Comparison of ENCODE assay signal across 7 mouse cellular contexts in the genomic region with DNA sequence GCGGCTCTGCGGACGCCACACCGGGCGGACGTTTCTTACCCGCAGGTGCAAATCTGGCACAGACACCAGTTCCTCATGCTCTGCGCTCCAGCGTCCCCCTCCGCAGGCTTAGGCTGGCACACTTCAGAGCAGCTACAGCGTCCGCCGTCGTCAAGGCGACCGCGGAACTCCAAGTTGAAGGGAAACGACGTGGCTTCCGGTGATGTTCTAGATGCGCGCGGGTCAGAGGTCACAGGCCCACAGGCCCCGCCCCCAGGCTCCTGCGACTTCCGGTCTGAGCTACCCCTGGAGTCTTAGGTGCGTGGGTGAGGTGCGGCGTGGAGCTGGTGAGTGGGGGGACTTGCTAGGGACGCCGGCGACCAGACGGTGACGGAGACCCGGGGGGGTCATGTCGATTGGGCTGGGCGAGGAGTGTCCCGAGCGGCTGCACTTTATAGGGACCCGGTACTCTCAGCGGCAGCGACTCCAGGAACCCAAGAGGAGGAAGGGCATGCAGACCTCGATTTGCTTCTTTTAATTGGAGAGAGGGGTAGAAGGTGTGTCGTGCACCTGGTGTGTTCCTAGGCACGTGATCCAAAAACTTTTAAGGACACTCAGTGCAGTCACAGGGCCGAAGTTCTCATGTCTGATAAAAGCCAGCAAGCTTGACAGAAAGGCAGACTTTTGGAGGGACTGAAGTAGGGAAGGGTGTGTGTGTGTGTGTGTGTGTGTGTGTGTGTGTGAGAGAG. TPM values are rescaled to one million over a fixed set of nuclear protein-coding genes. Genes with fewer than 3 reads are reported as not detected.
DNase-seq lines count a peak whose midpoint lies in the region; ATAC-seq and TF ChIP-seq lines count a peak whose summit lies in the region.

Saxo2 (minus strand) TSS at position 176 of the 728 bp plus-strand sequence.
Efl1 (plus strand) TSS at position 262 of the 728 bp plus-strand sequence.

- H3K36me3 ChIP-seq in embryonic facial prominence, embryonic 12.5 days = peaks cover 9% of the 10 kb centered on the region; the same call in 1 of the 2 replicates
- no peaks in the 10 kb centered on the region for H3K36me3 ChIP-seq in kidney, adult 2 months (ENCODE audit: control insufficient read depth, insufficient read depth, low read length)
- H3K36me3 ChIP-seq in limb, embryonic 12.5 days = peaks cover 12% of the 10 kb centered on the region
- no peaks in the 10 kb centered on the region for H3K36me3 ChIP-seq in midbrain, embryonic 15.5 days (replicated peaks)
- peaks cover 6% of the 10 kb centered on the region for H3K36me3 ChIP-seq in spleen, adult 2 months (ENCODE audit: control insufficient read depth, insufficient read depth, low read length)

- peak within 1 kb of the TSS; percentile 84 for H3K4me2 ChIP-seq in embryonic facial prominence, embryonic 12.5 days (replicated peaks)
- peak within 1 kb of the TSS; percentile 78 for H3K4me2 ChIP-seq in limb, embryonic 12.5 days
- peak within 1 kb of the TSS; percentile 47 for H3K4me2 ChIP-seq in midbrain, embryonic 15.5 days

- no peaks in the 10 kb centered on the region for H3K27me3 ChIP-seq in embryonic facial prominence, embryonic 12.5 days
- no peaks in the 10 kb centered on the region for H3K27me3 ChIP-seq in kidney, adult 2 months (replicated peaks; ENCODE audit: control insufficient read depth, insufficient read depth, low read length)
- H3K27me3 ChIP-seq in limb, embryonic 12.5 days = no peaks in the 10 kb centered on the region
- no peaks in the 10 kb centered on the region for H3K27me3 ChIP-seq in midbrain, embryonic 15.5 days (replicated peaks)
- H3K27me3 ChIP-seq in spleen, adult 2 months (ENCODE audit: control insufficient read depth, insufficient read depth, low read length) = no peaks in the 10 kb centered on the region

- peaks cover 12% of the 10 kb centered on the region for H3K4me1 ChIP-seq in embryonic facial prominence, embryonic 12.5 days
- H3K4me1 ChIP-seq in kidney, adult 2 months (ENCODE audit: control insufficient read depth, insufficient read depth, low read length) = no peaks in the 10 kb centered on the region; the same call in 1 of the 2 replicates
- peaks cover 14% of the 10 kb centered on the region for H3K4me1 ChIP-seq in limb, embryonic 12.5 days (replicated peaks)
- H3K4me1 ChIP-seq in midbrain, embryonic 15.5 days = peaks cover 23% of the 10 kb centered on the region
- H3K4me1 ChIP-seq in spleen, adult 2 months (ENCODE audit: control insufficient read depth, insufficient read depth, insufficient read length) = peaks cover 4% of the 10 kb centered on the region; the same call in 1 of the 2 replicates

- DNase-seq in adrenal gland, postnatal 25 days = peak; percentile 95
- DNase-seq in heart, adult 18-20 months = peak; percentile 94 to 95
- peak; percentile 98 for DNase-seq in kidney, adult 2 months
- peak; percentile 93 to 96 for DNase-seq in spleen, adult 2 months (ENCODE audit: low read depth in 1 of 2, low spot score in 2 of 2)

- H3K27ac ChIP-seq in embryonic facial prominence, embryonic 12.5 days = no peak within 1 kb of the TSS
- no peak within 1 kb of the TSS; the same call in 1 of the 2 replicates for H3K27ac ChIP-seq in kidney, adult 2 months (ENCODE audit: insufficient read depth, low read depth, low read length)
- H3K27ac ChIP-seq in limb, embryonic 12.5 days = no peak within 1 kb of the TSS
- no peak within 1 kb of the TSS for H3K27ac ChIP-seq in midbrain, embryonic 15.5 days
- H3K27ac ChIP-seq in spleen, adult 2 months (ENCODE audit: insufficient read depth, low read length) = peak within 1 kb of the TSS; percentile 68

- no peak for TF ChIP-seq CTCF in kidney, adult 2 months (conservative IDR thresholded peaks at IDR 0.05; ENCODE audit: insufficient read depth, insufficient read length, low read depth, low read length)
- no peak for TF ChIP-seq CTCF in spleen, adult 2 months (IDR thresholded peaks at IDR 0.05; ENCODE audit: extremely low read depth, insufficient read depth, insufficient read length, insufficient replicate concordance)

- H3K9ac ChIP-seq in embryonic facial prominence, embryonic 12.5 days = peak within 1 kb of the TSS; percentile 53
- peak within 1 kb of the TSS; percentile 65 for H3K9ac ChIP-seq in limb, embryonic 12.5 days (replicated peaks)
- H3K9ac ChIP-seq in midbrain, embryonic 15.5 days = peak within 1 kb of the TSS; percentile 48

- no peaks in the 10 kb centered on the region for H3K9me3 ChIP-seq in embryonic facial prominence, embryonic 12.5 days
- H3K9me3 ChIP-seq in limb, embryonic 12.5 days = no peaks in the 10 kb centered on the region
- H3K9me3 ChIP-seq in midbrain, embryonic 15.5 days = no peaks in the 10 kb centered on the region

- H3K4me3 ChIP-seq in embryonic facial prominence, embryonic 12.5 days = peak within 1 kb of the TSS; percentile 65
- peak within 1 kb of the TSS; percentile 70 for H3K4me3 ChIP-seq in kidney, adult 2 months (ENCODE audit: insufficient read depth, low read depth, low read length)
- H3K4me3 ChIP-seq in limb, embryonic 12.5 days (replicated peaks) = peak within 1 kb of the TSS; percentile 74
- peak within 1 kb of the TSS; percentile 50 for H3K4me3 ChIP-seq in midbrain, embryonic 15.5 days
- H3K4me3 ChIP-seq in spleen, adult 2 months (ENCODE audit: extremely low read depth, insufficient read depth, insufficient read length) = peak within 1 kb of the TSS; percentile 87

- TF ChIP-seq POLR2A in kidney, adult 2 months (IDR thresholded peaks at IDR 0.05; ENCODE audit: low read depth, low read length) = no peak
- TF ChIP-seq POLR2A in spleen, adult 2 months (IDR thresholded peaks at IDR 0.05; ENCODE audit: low read depth, low read length) = peak; percentile 8; the same call in 1 of the 2 replicates

- ATAC-seq in embryonic facial prominence, embryonic 12.5 days (ENCODE audit: insufficient number of reproducible peaks, insufficient read depth, low FRiP score, low TSS enrichment) = peak; percentile 92
- peak; percentile 95 for ATAC-seq in limb, embryonic 12.5 days (ENCODE audit: insufficient number of reproducible peaks, insufficient read depth, low FRiP score, low TSS enrichment, low read depth)
- ATAC-seq in midbrain, embryonic 15.5 days (replicated peaks) = peak; percentile 100

- under 1% methylated on average over 46 of the region's 46 CpGs for WGBS in embryonic facial prominence, embryonic 12.5 days
- WGBS in kidney, adult 2 months = under 1% methylated on average over 46 of the region's 46 CpGs
- under 1% methylated on average over 46 of the region's 46 CpGs for WGBS in limb, embryonic 12.5 days
- WGBS in midbrain, embryonic 15.5 days = under 1% methylated on average over 46 of the region's 46 CpGs
- WGBS in spleen, adult 2 months = under 1% methylated on average over 46 of the region's 46 CpGs

RNA-seq across cellular contexts. Expression of gene Saxo2, which starts in this region (rescaled TPM):
- total RNA-seq in adrenal gland, postnatal 25 days (2021) = 0.81 and 2.6 TPM in 2 replicates
- 7.4 and 9.9 TPM in 2 replicates for polyA plus RNA-seq in embryonic facial prominence, embryonic 12.5 days (2016; fragmentation: Nextera tagmentation; extraction: Ambion mirVana)
- total RNA-seq in heart, adult 18-20 months (2021) = 1 to 10 TPM; 1.1 to 3.0 TPM
- polyA plus RNA-seq in kidney, adult 2 months (2012; rRNA removed) = 3.8 and 5.0 TPM in 2 replicates
- polyA plus RNA-seq in limb, embryonic 12.5 days (2016; fragmentation: Nextera tagmentation; extraction: Ambion mirVana) = 5.2 and 6.2 TPM in 2 replicates
- 28.2 and 30.4 TPM in 2 replicates for polyA plus RNA-seq in midbrain, embryonic 15.5 days (2015; fragmentation: Nextera tagmentation; extraction: Ambion mirVana)
- polyA plus RNA-seq in spleen, adult 2 months (2012; rRNA removed) = 0.02 and 0.13 TPM in 2 replicates

RNA-seq across cellular contexts. Expression of gene Efl1, which starts in this region (rescaled TPM):
- 17.5 and 22.4 TPM in 2 replicates for total RNA-seq in adrenal gland, postnatal 25 days (2021)
- polyA plus RNA-seq in embryonic facial prominence, embryonic 12.5 days (2016; fragmentation: Nextera tagmentation; extraction: Ambion mirVana) = 24.0 and 25.3 TPM in 2 replicates
- 10 to 100 TPM in 1 of 2 experiments, 1 to 10 TPM in 1; 8.6 to 10.6 TPM for total RNA-seq in heart, adult 18-20 months (2021)
- 4.2 and 5.8 TPM in 2 replicates for polyA plus RNA-seq in kidney, adult 2 months (2012; rRNA removed)
- polyA plus RNA-seq in limb, embryonic 12.5 days (2016; fragmentation: Nextera tagmentation; extraction: Ambion mirVana) = 21.0 and 24.3 TPM in 2 replicates
- polyA plus RNA-seq in midbrain, embryonic 15.5 days (2015; fragmentation: Nextera tagmentation; extraction: Ambion mirVana) = 21.6 TPM in 2 replicates
- 2.2 and 3.0 TPM in 2 replicates for polyA plus RNA-seq in spleen, adult 2 months (2012; rRNA removed)
